Mouse (Mus musculus) right cerebral cortex, postnatal 4 days (tissue): ENCODE results near the gene Foxc2.
A peak's percentile ranks its signal among the peaks of the same experiment; 100 is the strongest.

ENCODE experiments used
- DNase-seq: peaks from one replicate; pipeline ENCODE4 v3.0.0-alpha.2; 2022

The Foxc2 gene

DNA sequence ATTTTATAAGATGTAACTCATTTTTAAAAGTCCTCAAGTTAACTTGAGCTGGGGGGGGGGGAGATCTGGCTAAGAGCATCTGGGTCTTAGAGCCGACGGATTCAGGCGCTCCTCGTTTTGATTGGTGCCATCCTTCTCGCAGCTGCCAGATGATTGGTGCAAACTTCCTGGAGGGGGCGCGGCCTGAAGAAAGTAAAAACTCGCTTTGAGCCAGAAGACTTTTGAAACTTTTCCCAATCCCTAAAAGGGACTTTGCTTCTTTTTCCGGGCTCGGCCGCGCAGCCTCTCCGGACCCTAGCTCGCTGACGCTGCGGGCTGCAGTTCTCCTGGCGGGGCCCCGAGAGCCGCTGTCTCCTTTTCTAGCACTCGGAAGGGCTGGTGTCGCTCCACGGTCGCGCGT is at the start of gene Foxc2:
TSS of gene Foxc2 (plus strand) at position 224 of the 400 bp plus-strand sequence.
- peak; percentile 58 for DNase-seq

DNA sequence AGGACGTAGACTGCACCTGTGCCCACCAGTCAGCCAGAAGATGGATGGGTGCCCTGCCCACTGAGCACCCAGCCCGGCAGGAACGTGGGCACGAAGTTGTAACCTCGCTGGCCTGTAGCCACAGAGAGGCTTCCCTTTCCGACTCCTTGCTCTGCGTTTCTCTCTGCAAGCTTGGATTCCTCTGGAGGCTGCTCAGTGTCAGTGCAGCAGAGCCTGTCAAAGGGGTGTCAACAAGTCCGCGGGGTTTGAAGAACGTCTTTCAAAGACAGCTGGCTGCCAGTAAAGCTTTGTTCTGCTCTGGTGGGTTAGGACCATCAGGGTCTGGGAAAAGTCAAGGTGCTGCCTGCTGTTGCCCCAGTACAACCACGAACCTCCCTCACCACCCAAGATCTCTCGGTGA is 44.5 kb upstream of the Foxc2 start:
- no peak for DNase-seq

- DNase-seq = no peak
Observed at GRCm38 (mm10) chr8:121072406-121073130, 43.4 kb upstream of the Foxc2 start.

DNA sequence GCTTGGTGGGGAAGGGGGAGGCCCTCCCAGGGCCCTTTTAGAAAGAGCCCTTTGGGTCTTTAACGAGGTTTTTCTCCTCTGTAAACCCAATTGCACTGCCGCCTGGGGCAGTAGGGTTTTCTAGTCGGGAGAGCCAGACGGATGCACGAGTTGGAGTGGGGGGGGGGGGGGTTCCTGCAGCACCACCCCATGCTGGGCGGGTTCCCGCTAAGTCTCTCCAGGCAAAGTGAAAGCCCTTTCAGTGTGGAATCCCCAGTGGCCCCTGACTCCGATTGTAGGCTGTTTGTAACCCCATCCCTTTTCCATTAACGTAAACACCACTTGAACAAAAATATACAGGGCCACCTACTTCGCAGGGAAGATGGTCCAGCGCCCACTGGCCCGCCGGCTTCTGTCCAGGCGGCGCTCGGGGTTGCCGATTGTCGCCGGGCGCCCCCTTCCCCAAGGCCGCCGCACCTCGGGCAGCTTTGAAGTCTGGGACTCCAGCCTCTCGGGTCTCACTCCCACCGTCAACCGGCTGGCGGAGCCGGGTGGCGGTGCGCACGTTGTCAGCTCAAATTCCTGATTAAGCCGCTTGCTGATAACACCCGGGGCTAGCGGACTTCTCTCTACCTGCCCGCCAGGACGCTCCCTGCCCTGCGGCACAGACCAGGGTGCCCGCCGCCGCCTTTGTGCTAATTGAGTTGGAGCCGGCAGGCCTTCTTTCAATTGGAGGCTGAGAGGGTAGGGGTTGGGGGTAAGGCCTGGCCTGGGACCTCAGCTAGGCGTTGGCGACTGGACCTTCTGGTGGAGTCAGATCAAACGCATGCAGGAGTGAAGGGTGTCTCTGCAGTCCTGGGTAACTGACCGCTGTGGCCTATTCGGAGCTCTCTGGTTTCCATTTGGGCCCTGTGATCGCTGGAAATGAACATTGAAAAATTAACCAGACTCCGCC is 42.5 kb upstream of the Foxc2 start:
- DNase-seq = no peak

DNA sequence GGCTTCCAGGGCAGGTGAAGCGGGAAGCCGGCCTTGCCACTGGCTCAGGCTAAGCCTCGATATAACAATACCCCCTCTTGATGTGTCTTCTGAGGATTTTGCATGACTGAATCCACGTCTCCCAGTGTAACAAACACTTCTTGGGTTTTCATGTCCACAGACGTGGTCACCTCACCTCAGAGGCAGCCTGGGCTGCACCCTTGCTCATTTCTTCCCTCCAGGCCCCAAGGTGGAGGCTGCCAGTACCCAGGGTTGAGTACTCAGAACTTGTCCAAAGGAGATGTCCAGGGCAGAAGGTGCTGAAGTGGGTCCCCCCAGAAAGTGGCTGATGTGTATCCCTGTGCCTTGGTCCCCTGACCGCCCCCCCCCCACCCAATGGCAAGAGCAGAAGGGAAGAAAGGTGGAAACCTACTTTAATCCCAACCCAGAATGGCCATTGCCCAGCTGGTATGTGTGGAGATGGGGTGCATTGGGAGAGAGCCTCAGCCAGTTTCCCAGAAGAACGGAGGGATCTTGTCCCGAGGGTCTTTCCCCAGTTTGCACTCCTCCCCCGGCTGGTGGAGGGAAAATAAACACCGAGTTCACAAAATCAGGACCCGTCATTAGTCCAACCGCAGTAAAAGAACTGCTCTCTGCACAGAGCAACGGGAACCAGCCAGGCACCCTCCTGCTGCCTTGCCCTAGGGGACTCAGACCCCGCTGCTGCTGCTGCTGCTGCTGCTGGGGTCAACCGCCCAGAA is 41.7 kb upstream of the Foxc2 start:
- DNase-seq = no peak

DNA sequence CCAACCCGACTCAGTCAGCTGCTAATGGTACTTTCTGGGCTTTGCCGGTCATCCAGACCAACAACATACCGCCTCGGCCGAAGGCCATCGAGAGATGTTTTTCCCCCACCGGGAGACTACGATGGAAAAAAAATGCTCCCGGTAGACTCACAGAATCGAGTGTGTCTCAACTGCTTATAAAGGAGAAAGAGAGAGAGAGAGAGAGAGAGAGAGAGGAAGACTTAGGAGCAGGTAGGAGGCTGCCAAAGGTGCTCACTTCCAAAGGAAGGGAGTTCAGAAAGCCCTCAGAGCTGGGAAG is 41.2 kb upstream of the Foxc2 start:
- DNase-seq = no peak

DNA sequence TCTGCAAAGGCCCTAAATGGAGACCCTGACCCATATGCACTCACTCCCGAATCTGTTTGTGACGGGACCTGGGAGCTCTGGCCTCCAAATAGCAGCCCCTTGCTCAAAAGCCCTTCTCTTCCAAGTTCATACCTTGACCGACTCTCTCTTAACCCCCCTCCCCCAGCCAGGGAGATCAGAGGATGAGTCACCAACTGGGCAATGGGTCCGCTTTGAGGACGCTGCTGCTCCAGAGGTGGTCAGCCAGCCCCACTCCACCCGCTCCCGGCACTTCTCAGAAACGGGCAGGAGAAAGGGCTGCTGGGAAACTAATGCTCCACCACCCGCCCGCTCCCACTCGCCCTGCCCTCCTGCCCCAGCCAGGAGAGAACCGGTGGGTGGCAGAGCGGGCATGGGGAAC is 40.0 kb upstream of the Foxc2 start:
- no peak for DNase-seq

DNA sequence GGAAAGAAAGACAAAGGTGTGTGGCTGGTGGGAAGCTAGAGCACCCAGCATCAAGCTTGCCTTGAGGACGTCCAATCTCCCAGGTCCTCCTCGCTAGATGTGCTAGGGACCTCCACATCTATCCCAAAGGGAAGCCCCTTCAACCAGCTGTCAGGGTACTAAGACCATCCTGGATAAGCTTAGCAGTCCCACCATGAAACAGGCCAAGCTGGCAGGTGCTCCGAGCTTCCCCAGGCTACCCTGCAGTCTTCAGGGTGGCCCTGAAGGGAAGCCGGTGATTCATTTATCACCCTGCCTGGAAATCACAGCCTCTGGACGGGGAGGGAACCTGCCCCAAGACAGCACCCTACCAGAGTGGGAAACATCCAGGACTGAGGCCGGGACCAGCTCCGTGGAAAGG is 39.4 kb upstream of the Foxc2 start:
- DNase-seq = no peak

DNA sequence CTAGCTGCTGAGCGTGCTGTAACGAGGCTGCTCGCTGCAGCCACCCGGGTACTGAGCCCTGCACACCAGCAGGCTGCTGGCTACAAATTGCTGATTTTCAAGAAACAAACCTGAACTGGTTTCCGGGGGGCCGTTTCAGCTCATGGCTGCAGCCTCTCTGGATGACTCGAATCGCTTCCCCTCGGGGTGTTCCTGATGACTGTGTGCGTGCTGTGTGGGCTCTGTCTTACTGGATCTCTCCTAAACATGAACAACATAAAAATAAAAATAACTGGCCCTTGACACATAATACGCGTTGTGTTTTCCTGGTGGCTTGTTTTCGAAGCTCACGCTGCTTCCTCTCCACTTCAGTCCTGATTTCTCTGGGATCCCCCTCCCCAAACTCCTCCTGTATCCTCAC is 37.2 kb upstream of the Foxc2 start:
- no peak for DNase-seq

- no peak for DNase-seq
Observed at GRCm38 (mm10) chr8:121079201-121079600, 36.8 kb upstream of the Foxc2 start.

DNA sequence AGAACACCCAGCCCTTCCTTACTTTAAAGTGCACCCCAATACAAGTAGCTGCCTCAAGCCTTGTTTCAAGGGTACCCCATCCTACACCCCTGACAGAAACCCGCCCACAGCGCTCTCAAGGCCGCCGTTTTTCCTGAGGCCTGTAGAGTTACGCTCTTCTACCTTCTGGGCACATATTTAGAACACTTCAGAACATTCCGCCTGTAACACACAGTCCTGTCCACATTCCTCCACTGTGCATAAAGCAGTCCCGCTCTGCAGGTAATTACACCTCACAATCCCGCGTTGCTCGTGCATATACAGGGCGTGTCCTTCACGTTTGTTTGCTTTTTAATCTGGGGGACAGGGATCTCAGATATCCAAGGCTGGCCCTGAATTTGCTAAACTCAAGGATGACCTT is 36.0 kb upstream of the Foxc2 start:
- no peak for DNase-seq

- DNase-seq = no peak
Observed at GRCm38 (mm10) chr8:121080361-121081090, 35.4 kb upstream of the Foxc2 start.

DNA sequence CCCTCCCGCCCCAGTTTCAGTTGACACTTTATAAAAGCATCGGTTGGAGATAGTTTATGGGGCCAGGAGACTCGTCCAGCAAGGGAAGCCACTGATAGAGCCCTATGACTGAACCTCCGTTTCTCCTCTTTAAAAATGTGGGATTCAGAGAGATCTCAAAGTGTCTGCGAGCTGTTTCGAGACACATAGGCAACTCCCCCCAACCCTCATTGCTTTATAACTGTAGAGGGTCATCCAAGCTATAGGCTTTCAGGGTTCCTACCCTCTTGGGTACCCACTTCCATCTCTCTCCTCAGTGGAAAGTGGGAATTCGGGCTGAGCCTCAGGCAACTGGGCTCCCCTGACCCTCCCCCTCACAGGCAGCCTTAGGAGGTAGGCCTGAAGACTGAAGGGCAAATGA is 34.6 kb upstream of the Foxc2 start:
- no peak for DNase-seq

GRCm38 (mm10) chr8:121082218-121083092 is 33.5 kb upstream of the Foxc2 start:
- DNase-seq = no peak

GRCm38 (mm10) chr8:121083093-121083935 is 32.7 kb upstream of the Foxc2 start:
- DNase-seq = no peak

GRCm38 (mm10) chr8:121083936-121084209 is 32.1 kb upstream of the Foxc2 start:
- no peak for DNase-seq

- DNase-seq = no peak
Observed at GRCm38 (mm10) chr8:121084210-121084951, 31.6 kb upstream of the Foxc2 start, which contains the start of gene Foxf1. TSS of gene Foxf1 (plus strand) at chr8:121084386.

GRCm38 (mm10) chr8:121085011-121085410 is 31.0 kb upstream of the Foxc2 start:
- no peak for DNase-seq

DNA sequence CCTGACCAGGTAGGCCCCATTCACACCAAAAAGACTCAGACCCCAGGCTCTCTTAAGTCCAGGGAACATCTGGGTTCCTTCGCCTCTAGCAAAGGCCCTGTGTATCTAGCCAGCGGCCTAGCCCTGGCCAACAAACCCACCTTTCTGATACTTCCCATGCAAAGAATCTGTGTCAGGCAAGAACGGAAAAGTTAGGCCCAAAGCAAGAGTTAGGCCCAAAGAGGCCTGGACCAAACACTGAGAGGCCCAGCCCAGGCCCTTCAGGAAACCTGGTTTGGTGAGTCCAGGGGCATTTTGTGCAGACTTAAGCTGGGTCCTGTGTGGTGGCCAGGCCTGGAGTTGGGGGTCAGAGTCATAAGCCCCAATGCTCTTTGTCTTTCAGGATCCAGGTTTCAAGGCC is 30.4 kb upstream of the Foxc2 start:
- no peak for DNase-seq
